Comparison of ENCODE assay signal across 9 mouse cellular contexts in genomic region chr13:45006483-45006882, GRCm38 (mm10). TPM values are rescaled to one million over a fixed set of nuclear protein-coding genes. Genes with fewer than 3 reads are reported as not detected.
DNase-seq lines count a peak whose midpoint lies in the region; TF ChIP-seq lines count a peak whose summit lies in the region.
"Had no signal": no experiment of that assay in that cellular context is flagged by ENCODE, and none has a peak within 500 bp of the region (broad histone marks: within the 10 kb centered on the region; RNA-seq: fewer than 3 reads in every experiment).

No protein-coding gene starts in this region.

- intact Hi-C loops in gastrocnemius, postnatal 36 days (cut with DNase I): no loop called here

- 84% methylated on average over 5 of the region's 5 CpGs for WGBS in cerebellum, adult 2 months

- no peak overlapping the region for H3K27ac ChIP-seq in cerebellum, adult 2 months (ENCODE audit: insufficient read depth, low read length)

- TF ChIP-seq POLR2A in cerebellum, adult 2 months (IDR thresholded peaks at IDR 0.05; ENCODE audit: borderline replicate concordance, insufficient read depth, low read length): no peak

- no peak overlapping the region for H3K4me3 ChIP-seq in cerebellum, adult 2 months (replicated peaks; ENCODE audit: insufficient read depth, low read depth, low read length)

- 0 out of 2 replicates have a peak, but pooled peaks cover 2% of the 10 kb centered on the region for H3K4me1 ChIP-seq in cerebellum, adult 2 months (ENCODE audit: control insufficient read depth, insufficient read depth, low read length)

- peak; percentile 27 to 40 for DNase-seq in kidney, postnatal 4 days
- DNase-seq in kidney, adult 8-10 months: no peak
- peak; percentile 72 to 74 for DNase-seq in B cell, adult 2 months
- peak; percentile 76 for DNase-seq in MEL-GATA-1-ER (ENCODE audit: extremely low read depth, low read depth)
- peak; percentile 81 for DNase-seq in induced T-regulatory cell, adult 2 months (ENCODE audit: low read depth)
- DNase-seq in cerebellum, adult 2 months: no peak
- DNase-seq in gastrocnemius, postnatal 36 days: no peak
- no peak for DNase-seq in frontal cortex, adult 2 months (ENCODE audit: extremely low spot score in 1 of 2, low spot score in 1 of 2)
- DNase-seq: gastrocnemius, postnatal 10 days had no signal

- no peaks in the 10 kb centered on the region for H3K27me3 ChIP-seq in cerebellum, adult 2 months (ENCODE audit: control insufficient read depth, insufficient read depth, low read length)

- no peak; the same call in 1 of the 2 replicates for TF ChIP-seq CTCF in cerebellum, adult 2 months (IDR thresholded peaks at IDR 0.05; ENCODE audit: borderline replicate concordance, insufficient read depth, low read depth, low read length)

RNA-seq across cellular contexts. Expression of gene Dtnbp1, which starts 4.5 kb away (rescaled TPM):
- polyA plus RNA-seq in cerebellum, adult 2 months (2012; rRNA removed): 89.8 and 109 TPM in 2 replicates
- 10 to 100 TPM; 38.1 to 47.0 TPM for total RNA-seq in gastrocnemius, postnatal 36 days (2021)
- polyA plus RNA-seq in frontal cortex, adult 2 months (2012; rRNA removed): 123 and 141 TPM in 2 replicates

Comparison
In these comparisons a context has a peak if more than half of its experiments do, and no peak if none do; other contexts are left out.
1. DNase-seq: peak in kidney, postnatal 4 days (2 of 2), B cell, adult 2 months (2 of 2), MEL-GATA-1-ER (single experiment) and induced T-regulatory cell, adult 2 months (single experiment); none in kidney, adult 8-10 months (0 of 2), cerebellum, adult 2 months (0 of 2), gastrocnemius, postnatal 36 days (0 of 2) and frontal cortex, adult 2 months (0 of 2).